Mouse (Mus musculus) kidney, adult 18-20 months (tissue): Measurements from ENCODE around the gene Arhgef3.

Source experiments
- DNase-seq: peaks from one replicate; pipeline ENCODE4 v3.0.0; 2021

Arhgef3 gene

DNA sequence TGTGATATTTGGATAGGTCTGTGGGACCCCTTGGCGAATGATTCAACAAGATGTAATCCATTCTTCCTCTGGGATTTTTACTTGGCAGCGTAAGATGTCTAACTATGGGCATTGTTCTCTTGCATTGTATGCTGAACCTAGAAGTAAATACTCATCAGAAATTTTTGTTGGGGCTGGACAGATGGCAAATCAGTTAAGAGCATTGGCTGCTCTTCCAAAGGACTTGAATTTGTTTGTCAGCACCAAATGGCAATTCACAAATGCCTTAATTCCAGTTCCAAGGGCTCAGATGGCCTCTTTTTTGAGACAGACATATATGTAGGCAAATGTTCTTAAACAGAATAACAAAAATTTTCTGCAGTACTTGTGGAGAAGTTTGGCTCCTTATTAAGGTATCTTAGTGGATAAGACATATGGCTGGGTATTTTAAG, 330.2 kb downstream of the Arhgef3 start:
- no peak for DNase-seq

DNA sequence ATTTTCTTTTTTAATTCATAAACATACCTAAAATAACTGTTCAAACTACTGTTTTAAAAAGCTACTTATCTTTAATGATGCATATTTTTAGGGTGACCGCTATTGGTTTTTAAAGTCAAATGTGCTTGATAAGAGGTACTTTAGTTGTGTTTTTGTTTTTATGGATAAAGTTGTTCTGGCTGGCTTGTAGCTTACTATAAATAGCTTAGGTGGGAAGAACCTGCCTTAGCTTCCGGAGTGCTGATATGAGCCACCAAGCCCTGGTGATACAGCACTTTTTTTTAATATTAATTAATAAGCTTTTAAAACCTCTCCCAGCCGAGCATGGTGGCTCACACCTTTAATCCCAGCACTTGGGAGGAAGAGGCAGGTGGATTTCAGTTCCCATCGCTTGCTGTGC, 332.3 kb downstream of the Arhgef3 start:
- no peak for DNase-seq
